Mouse (Mus musculus): ENCODE measurements at regions not wholly inside any gene's neighbourhood (a gene's known extent, or its start where the extent isn't known, plus 50 kb on each side); places are given as distances from the start of the nearest gene placed in this dataset.
A peak's percentile ranks its signal among the peaks of the same experiment; 100 is the strongest.

DNA sequence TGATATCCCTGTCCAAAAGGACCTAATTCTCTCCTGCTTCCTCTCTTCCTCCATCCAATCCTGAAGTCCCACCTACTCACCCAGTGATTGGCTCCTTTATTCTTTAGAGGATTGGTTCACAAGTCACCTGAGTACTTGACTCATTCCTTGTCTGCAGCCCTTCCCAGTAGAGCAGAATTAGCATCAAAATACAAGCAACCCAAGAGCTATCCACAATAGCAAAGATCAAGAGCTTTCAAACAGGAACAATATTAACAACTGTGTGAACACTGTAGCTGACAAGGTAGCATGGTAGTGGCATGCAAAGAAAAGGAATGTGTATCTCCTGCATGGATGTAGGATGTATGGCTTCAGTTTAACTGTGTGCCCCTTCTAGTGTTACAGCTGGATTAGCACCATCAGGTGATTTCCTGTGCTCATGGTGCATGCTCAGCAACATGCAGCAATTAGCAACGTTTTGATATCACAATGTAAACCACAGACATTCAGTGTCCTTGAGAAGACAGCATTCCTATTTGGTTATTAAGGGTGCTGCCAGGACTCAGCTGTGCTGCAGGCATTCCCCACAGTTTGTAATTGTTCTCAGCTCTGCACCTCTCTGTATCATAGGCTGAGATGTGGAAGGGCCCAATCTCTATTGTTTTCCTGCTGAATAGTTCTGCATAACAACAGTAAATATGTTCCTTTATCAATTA, 437.2 kb downstream of the Ptprc start:
- DNase-seq (ENCODE audit: low spot score) (no peak), ATAC-seq (ENCODE audit: low FRiP score) (no peak)
- no peaks in the 10 kb centered on the region for H3K4me1 ChIP-seq (replicated peaks; ENCODE audit: control insufficient read depth, insufficient read depth, low read length)
- H3K27me3 ChIP-seq (ENCODE audit: control insufficient read depth, insufficient read depth, low read length), result no peaks in the 10 kb centered on the region
- H3K36me3 ChIP-seq (ENCODE audit: control insufficient read depth, insufficient read depth, low read length), result no peaks in the 10 kb centered on the region
- H3K4me3 ChIP-seq (ENCODE audit: low read depth, low read length), result no peak overlapping the region
- no peaks in the 10 kb centered on the region for H3K9me3 ChIP-seq (ENCODE audit: control insufficient read depth, low read length)
- WGBS, result 36% methylated on average over 1 of the region's 1 CpGs
- no peak overlapping the region for H3K4me2 ChIP-seq (replicated peaks; ENCODE audit: low read depth, low read length)
- no peak overlapping the region for H3K27ac ChIP-seq (ENCODE audit: low read depth, low read length)
- H3K9ac ChIP-seq (ENCODE audit: low read depth, low read length), result no peak overlapping the region

DNA sequence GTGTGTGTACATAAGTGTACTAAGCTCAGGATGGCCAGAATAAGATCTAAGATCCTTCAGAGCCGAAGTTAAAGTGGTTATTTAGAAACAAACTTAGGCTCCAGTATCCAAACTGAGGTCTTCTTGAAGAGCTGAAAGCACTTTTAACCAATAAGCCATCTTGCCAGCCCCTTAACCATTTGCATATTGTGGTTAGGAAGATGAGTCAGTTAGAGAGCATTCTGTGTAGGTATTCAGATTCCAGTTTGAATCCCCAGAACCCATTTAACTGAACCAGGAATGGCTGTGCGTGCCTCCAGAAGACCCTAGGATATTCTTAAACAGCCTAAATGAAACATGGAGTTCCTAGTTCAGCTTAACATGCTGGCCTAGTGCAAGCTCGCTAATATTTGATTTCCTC, 471.6 kb downstream of the Ptprc start:
- no peak for ATAC-seq (ENCODE audit: low FRiP score)
- DNase-seq (ENCODE audit: low spot score), result no peak
- Histone ChIP-seq H3K27me3 (ENCODE audit: control insufficient read depth, insufficient read depth, low read length) (no peaks in the 10 kb centered on the region), H3K9me3 (ENCODE audit: control insufficient read depth, low read length) (no peaks in the 10 kb centered on the region), H3K27ac (ENCODE audit: low read depth, low read length) (no peak overlapping the region), H3K4me2 (replicated peaks; ENCODE audit: low read depth, low read length) (no peak overlapping the region), H3K9ac (ENCODE audit: low read depth, low read length) (no peak overlapping the region), H3K36me3 (ENCODE audit: control insufficient read depth, insufficient read depth, low read length) (no peaks in the 10 kb centered on the region), H3K4me1 (replicated peaks; ENCODE audit: control insufficient read depth, insufficient read depth, low read length) (no peaks in the 10 kb centered on the region), H3K4me3 (ENCODE audit: low read depth, low read length) (no peak overlapping the region)
- 92% methylated on average over 3 of the region's 3 CpGs for WGBS

DNA sequence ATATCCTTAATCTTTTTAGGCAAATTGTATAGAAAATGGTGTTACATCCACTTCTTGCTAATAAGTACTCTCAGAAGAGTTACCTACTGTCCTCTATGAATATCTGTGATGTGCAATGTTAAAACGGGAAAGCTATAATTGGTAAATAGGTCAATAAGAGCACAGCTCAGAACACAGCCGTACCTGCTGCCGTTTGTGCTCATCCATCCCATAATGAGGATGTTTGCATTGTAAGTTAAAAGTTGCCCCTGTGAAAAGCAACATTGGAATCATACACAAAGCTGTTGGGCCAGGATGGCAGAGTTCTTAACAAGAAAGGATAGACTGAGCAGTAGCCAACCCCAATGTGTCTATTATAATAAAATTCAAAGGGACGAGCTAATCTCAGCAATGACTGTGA, 476.6 kb downstream of the Ptprc start:
- DNase-seq (ENCODE audit: low spot score) (no peak), ATAC-seq (ENCODE audit: low FRiP score) (no peak)
- H3K36me3 ChIP-seq (ENCODE audit: control insufficient read depth, insufficient read depth, low read length), result no peaks in the 10 kb centered on the region
- no peaks in the 10 kb centered on the region; the same call in 1 of the 2 replicates for H3K4me1 ChIP-seq (replicated peaks; ENCODE audit: control insufficient read depth, insufficient read depth, low read length)
- H3K27ac ChIP-seq (ENCODE audit: low read depth, low read length), result no peak overlapping the region
- H3K9me3 ChIP-seq (ENCODE audit: control insufficient read depth, low read length), result no peaks in the 10 kb centered on the region
- no peak overlapping the region for H3K4me3 ChIP-seq (ENCODE audit: low read depth, low read length)
- no peak overlapping the region for H3K9ac ChIP-seq (ENCODE audit: low read depth, low read length)
- no peaks in the 10 kb centered on the region for H3K27me3 ChIP-seq (ENCODE audit: control insufficient read depth, insufficient read depth, low read length)
- 92% methylated on average over 4 of the region's 4 CpGs for whole genome bisulfite sequencing
- H3K4me2 ChIP-seq (replicated peaks; ENCODE audit: low read depth, low read length), result no peak overlapping the region

DNA sequence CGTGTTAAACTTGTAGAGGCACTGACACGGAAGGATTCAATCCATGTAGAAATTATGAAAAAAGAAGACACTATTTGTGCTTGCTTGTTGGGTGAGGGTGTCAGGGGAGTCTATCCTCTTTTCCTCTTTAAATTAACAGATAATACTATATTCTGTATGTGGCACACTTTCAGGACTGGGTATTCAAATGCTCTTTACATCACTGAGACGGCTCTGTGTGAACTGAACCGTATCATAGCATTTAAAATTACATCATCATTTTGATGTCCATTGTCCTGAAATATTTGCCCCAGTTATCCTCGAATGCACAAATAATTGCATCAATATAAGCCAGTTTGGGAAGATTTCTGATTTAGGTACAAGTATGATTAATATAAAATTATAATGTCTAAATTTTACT, 478.2 kb downstream of the Ptprc start:
- no peak overlapping the region for H3K9ac ChIP-seq (ENCODE audit: low read depth, low read length)
- H3K27ac ChIP-seq (ENCODE audit: low read depth, low read length), result no peak overlapping the region
- DNase-seq (ENCODE audit: low spot score), result no peak
- no peak overlapping the region for H3K4me3 ChIP-seq (ENCODE audit: low read depth, low read length)
- no peaks in the 10 kb centered on the region for H3K27me3 ChIP-seq (ENCODE audit: control insufficient read depth, insufficient read depth, low read length)
- no peak overlapping the region for H3K4me2 ChIP-seq (replicated peaks; ENCODE audit: low read depth, low read length)
- H3K36me3 ChIP-seq (ENCODE audit: control insufficient read depth, insufficient read depth, low read length), result no peaks in the 10 kb centered on the region
- WGBS, result 67% methylated on average over 5 of the region's 5 CpGs
- H3K9me3 ChIP-seq (ENCODE audit: control insufficient read depth, low read length), result no peaks in the 10 kb centered on the region
- ATAC-seq (ENCODE audit: low FRiP score), result no peak
- no peaks in the 10 kb centered on the region; the same call in 1 of the 2 replicates for H3K4me1 ChIP-seq (replicated peaks; ENCODE audit: control insufficient read depth, insufficient read depth, low read length)

DNA sequence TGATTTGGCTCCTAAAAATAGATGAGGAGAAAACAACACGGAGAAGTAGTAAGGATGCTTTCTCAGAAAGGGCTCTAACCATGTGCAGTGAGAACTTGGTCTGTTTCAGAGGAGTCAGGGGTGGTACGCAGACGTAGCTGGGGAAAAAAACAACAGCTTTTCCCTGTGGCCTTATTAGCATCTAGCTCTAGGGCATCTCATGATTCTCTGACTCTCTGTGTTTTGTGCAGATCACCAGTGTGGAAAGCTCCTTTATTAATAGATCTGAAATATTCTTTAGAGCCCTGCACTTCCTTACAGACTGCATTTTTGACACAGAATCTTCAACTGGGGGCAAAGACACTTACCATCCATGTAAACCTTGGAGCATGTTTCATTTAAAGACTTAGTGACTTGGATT, 478.7 kb downstream of the Ptprc start:
- H3K4me1 ChIP-seq (replicated peaks; ENCODE audit: control insufficient read depth, insufficient read depth, low read length), result no peaks in the 10 kb centered on the region; the same call in 1 of the 2 replicates
- H3K4me3 ChIP-seq (ENCODE audit: low read depth, low read length), result no peak overlapping the region
- no peak for ATAC-seq (ENCODE audit: low FRiP score)
- H3K27ac ChIP-seq (ENCODE audit: low read depth, low read length), result no peak overlapping the region
- no peaks in the 10 kb centered on the region for H3K36me3 ChIP-seq (ENCODE audit: control insufficient read depth, insufficient read depth, low read length)
- H3K9ac ChIP-seq (ENCODE audit: low read depth, low read length), result no peak overlapping the region
- no peak overlapping the region for H3K4me2 ChIP-seq (replicated peaks; ENCODE audit: low read depth, low read length)
- DNase-seq (ENCODE audit: low spot score), result peak; percentile 15
- no peaks in the 10 kb centered on the region for H3K27me3 ChIP-seq (ENCODE audit: control insufficient read depth, insufficient read depth, low read length)
- WGBS, result 46% methylated on average over 3 of the region's 3 CpGs
- no peaks in the 10 kb centered on the region for H3K9me3 ChIP-seq (ENCODE audit: control insufficient read depth, low read length)

DNA sequence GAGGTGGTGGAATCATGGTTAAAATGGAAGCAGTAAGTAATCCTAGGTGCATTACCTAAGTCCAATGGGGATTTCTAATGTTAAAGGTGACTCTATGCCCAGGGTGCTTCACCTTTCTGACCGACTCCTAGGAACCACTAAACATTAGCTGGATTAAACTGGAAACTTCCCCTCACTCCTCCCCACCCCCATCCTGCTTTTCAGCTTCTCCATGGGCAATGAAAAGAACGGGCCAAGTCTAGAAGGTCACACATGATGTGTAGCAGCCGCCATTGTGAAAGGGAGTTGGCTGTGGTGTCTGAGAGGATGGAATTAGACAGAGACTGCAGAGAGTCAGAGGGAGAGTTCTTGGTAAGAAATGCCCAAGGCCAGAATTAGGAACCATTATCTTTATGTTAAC, 479.8 kb downstream of the Ptprc start:
- Histone ChIP-seq H3K27ac (ENCODE audit: low read depth, low read length) (no peak overlapping the region), H3K4me3 (ENCODE audit: low read depth, low read length) (no peak overlapping the region), H3K4me1 (replicated peaks; ENCODE audit: control insufficient read depth, insufficient read depth, low read length) (no peaks in the 10 kb centered on the region; the same call in 1 of the 2 replicates), H3K9me3 (ENCODE audit: control insufficient read depth, low read length) (no peaks in the 10 kb centered on the region), H3K4me2 (replicated peaks; ENCODE audit: low read depth, low read length) (no peak overlapping the region), H3K36me3 (ENCODE audit: control insufficient read depth, insufficient read depth, low read length) (no peaks in the 10 kb centered on the region), H3K27me3 (ENCODE audit: control insufficient read depth, insufficient read depth, low read length) (no peaks in the 10 kb centered on the region), H3K9ac (ENCODE audit: low read depth, low read length) (no peak overlapping the region)
- ATAC-seq (ENCODE audit: low FRiP score), result 0 out of 2 replicates have a peak, but pooled peaks have one; percentile 25
- no peak for DNase-seq (ENCODE audit: low spot score)
- WGBS, result 70% methylated on average over 3 of the region's 3 CpGs

DNA sequence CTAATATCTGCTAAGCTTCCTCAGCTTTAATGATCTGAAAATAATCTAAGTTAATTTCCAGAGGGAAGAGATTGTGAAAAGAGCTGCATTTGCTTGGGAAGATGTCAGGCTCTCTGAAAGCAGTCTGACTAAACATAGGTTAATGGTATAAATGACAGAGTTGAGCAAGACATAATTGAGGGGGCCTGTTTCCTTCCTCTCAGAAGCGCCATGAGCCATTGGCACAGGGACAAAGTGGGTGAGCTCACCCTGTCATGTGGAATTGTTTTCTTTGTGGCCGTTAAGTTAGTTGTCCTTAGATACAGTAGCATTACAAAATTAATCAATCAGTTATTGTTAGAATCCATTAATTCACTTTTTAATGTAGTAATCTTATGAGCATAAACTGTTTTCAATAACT, 483.0 kb downstream of the Ptprc start:
- ATAC-seq (ENCODE audit: low FRiP score), result no peak
- Histone ChIP-seq H3K4me3 (ENCODE audit: low read depth, low read length) (no peak overlapping the region), H3K9me3 (ENCODE audit: control insufficient read depth, low read length) (no peaks in the 10 kb centered on the region), H3K4me1 (replicated peaks; ENCODE audit: control insufficient read depth, insufficient read depth, low read length) (no peaks in the 10 kb centered on the region; the same call in 1 of the 2 replicates), H3K27me3 (ENCODE audit: control insufficient read depth, insufficient read depth, low read length) (no peaks in the 10 kb centered on the region), H3K4me2 (replicated peaks; ENCODE audit: low read depth, low read length) (no peak overlapping the region), H3K27ac (ENCODE audit: low read depth, low read length) (no peak overlapping the region), H3K36me3 (ENCODE audit: control insufficient read depth, insufficient read depth, low read length) (no peaks in the 10 kb centered on the region), H3K9ac (ENCODE audit: low read depth, low read length) (no peak overlapping the region)
- WGBS, result 70% methylated on average over 2 of the region's 2 CpGs
- DNase-seq (ENCODE audit: low spot score), result no peak

DNA sequence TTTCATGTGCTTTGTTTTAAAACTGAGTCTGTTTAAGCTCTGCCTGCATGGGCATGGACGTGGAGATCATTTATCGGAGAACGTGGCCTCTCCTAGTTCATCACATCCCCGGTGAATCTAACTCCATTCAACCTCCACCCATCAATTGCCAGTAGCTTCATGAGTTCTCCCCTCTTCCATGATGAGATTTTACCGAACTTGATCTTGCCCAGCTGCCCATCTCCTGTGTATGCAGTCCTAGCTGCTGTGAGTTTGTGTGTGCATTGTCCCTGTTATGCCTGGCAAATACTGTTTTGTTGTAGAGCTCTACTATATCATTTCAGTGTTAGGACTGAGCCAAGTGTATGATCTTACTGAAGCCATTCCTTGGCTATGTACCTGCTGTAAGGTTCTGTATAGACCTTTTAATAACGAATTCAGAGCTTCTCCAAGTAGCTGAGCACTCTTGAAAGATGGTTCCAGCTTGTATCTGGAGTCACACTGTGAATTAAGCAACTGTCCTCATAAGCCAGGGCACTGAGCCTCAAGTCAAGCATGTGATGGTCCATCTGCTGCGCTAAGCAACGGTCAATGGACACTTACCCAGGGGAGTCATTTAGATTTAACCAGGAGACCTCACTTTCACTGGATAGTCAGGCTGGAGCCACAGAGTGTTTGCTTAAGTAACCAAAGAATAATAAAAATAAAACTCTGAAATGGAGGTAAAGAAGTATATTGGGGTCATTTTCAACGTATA, 484.5 kb downstream of the Ptprc start:
- H3K27me3 ChIP-seq (ENCODE audit: control insufficient read depth, insufficient read depth, low read length), result no peaks in the 10 kb centered on the region
- WGBS, result 90% methylated on average over 9 of the region's 9 CpGs
- no peaks in the 10 kb centered on the region for H3K9me3 ChIP-seq (ENCODE audit: control insufficient read depth, low read length)
- H3K9ac ChIP-seq (ENCODE audit: low read depth, low read length), result no peak overlapping the region
- DNase-seq (ENCODE audit: low spot score), result no peak
- no peak overlapping the region for H3K27ac ChIP-seq (ENCODE audit: low read depth, low read length)
- H3K4me3 ChIP-seq (ENCODE audit: low read depth, low read length), result no peak overlapping the region
- no peak for ATAC-seq (ENCODE audit: low FRiP score)
- H3K36me3 ChIP-seq (ENCODE audit: control insufficient read depth, insufficient read depth, low read length), result no peaks in the 10 kb centered on the region
- no peak overlapping the region for H3K4me2 ChIP-seq (replicated peaks; ENCODE audit: low read depth, low read length)
- no peaks in the 10 kb centered on the region for H3K4me1 ChIP-seq (replicated peaks; ENCODE audit: control insufficient read depth, insufficient read depth, low read length)

DNA sequence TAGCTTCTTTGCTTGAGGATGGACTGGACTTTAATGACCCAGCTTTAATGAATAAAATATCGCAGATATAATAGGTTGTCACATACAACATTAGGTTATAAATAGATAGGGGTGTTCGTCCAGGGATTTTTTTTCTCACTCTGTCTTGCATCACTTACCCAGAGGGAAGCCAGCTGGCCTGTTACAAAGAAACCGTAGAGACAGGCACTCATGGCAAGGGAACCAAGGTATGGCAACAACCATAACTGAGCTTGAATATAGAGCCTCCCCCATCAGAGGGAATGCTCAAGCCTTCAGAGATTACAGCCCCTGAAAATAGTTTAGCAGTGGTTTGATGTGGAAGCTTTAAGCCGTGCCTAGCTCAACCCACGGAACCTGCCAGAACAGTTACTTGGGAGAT, 504.9 kb downstream of the Ptprc start:
- Histone ChIP-seq H3K9me3 (ENCODE audit: control insufficient read depth, low read length) (no peaks in the 10 kb centered on the region), H3K4me2 (replicated peaks; ENCODE audit: low read depth, low read length) (no peak overlapping the region), H3K36me3 (ENCODE audit: control insufficient read depth, insufficient read depth, low read length) (no peaks in the 10 kb centered on the region), H3K27ac (ENCODE audit: low read depth, low read length) (no peak overlapping the region), H3K27me3 (ENCODE audit: control insufficient read depth, insufficient read depth, low read length) (no peaks in the 10 kb centered on the region), H3K4me3 (ENCODE audit: low read depth, low read length) (no peak overlapping the region), H3K4me1 (replicated peaks; ENCODE audit: control insufficient read depth, insufficient read depth, low read length) (no peaks in the 10 kb centered on the region), H3K9ac (ENCODE audit: low read depth, low read length) (no peak overlapping the region)
- no peak for DNase-seq (ENCODE audit: low spot score)
- ATAC-seq (ENCODE audit: low FRiP score), result no peak
- 87% methylated on average over 5 of the region's 5 CpGs for WGBS

All from hindbrain, embryonic 11.5 days (tissue).